Mouse (Mus musculus): ENCODE measurements around the gene 2810021J22Rik. TPM values are rescaled to one million over a fixed set of nuclear protein-coding genes. Genes with fewer than 3 reads are reported as not detected.
A peak's percentile ranks its signal among the peaks of the same experiment; 100 is the strongest.
"Not testable (repeated sequence)": the region's sequence is repeated elsewhere in the genome, so short reads cannot be mapped to it uniquely, and the experiment has no call there.

The 2810021J22Rik gene
- 1.7 and 1.9 TPM in 2 replicates for total RNA-seq (2017)

- peak; percentile 92 to 96 for ATAC-seq (replicated peaks in 1 of 2; ENCODE audit: insufficient read depth in 1 of 2, low FRiP score in 2 of 2, low TSS enrichment in 1 of 2, low read depth in 1 of 2, poor library complexity in 2 of 2, severe bottlenecking in 2 of 2)
Observed at GRCm38 (mm10) chr11:58867039-58867953, at the start of gene 2810021J22Rik. 2810021J22Rik (plus strand) TSS chr11:58867216.

DNA sequence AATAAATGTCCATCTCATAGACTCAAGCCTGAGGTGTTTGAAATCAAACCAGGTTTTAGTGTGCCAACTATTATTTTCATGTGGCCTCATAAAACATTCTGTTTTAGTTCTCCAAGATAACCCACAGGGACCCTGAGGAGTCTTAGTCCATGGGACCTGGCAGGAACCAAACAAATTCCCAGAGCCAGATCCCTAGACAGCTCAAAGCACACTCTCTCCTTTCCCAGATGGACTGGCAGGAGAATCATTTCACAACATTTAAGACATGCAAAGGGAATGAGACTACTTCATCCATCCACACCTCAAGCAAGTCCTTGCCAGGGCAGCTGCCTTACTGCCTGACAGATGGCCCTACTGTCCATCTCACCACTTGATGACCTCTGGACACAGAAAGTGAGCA lies 38.1 kb upstream of the 2810021J22Rik start, which contains the start of gene Olfr312:
TSS of gene Olfr312 (plus strand) at position 301 of the 400 bp plus-strand sequence.
- not testable (repeated sequence) for ATAC-seq (replicated peaks in 1 of 2; ENCODE audit: insufficient read depth in 1 of 2, low FRiP score in 2 of 2, low TSS enrichment in 1 of 2, low read depth in 1 of 2, poor library complexity in 2 of 2, severe bottlenecking in 2 of 2)

DNA sequence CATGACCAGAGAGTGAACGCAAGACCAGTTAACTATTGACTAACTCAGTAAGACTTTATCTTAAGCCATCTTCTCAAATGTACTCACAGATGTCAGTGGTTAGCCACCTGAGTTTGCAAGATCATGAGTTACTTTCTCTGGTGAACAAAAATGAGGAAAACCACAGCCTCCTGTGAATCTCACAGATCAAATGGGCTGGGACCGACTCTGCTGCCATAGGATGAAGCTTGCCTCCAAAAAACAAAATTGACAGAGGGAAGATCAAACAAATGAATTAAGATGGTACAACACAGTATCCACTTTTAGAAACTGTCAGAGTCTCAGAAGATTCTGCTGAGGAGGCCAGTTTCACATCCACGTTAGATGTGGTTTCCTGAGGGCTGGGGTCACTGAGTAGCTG lies 37.3 kb upstream of the 2810021J22Rik start:
- no peak for ATAC-seq (replicated peaks in 1 of 2; ENCODE audit: insufficient read depth in 1 of 2, low FRiP score in 2 of 2, low TSS enrichment in 1 of 2, low read depth in 1 of 2, poor library complexity in 2 of 2, severe bottlenecking in 2 of 2)

DNA sequence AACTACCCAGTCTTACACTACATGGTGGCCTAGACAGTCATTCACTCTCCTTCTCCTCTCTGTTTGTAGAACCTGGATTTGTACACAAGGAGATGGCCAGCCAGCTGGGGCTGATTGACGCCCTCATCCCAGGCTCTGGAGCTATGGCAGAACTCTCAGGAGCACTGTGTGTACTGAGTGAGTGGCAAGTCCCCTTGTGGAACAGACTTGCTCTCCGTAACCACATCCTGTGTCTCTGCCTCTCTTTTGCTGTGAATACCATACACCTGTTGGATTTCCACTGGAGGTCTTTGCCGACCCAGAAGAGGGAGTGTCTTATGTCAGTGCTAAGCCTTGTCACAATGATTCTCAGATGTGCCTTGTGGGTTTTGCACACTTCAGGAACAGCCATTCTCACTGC lies 34.5 kb upstream of the 2810021J22Rik start:
- not testable (repeated sequence) for ATAC-seq (replicated peaks in 1 of 2; ENCODE audit: insufficient read depth in 1 of 2, low FRiP score in 2 of 2, low TSS enrichment in 1 of 2, low read depth in 1 of 2, poor library complexity in 2 of 2, severe bottlenecking in 2 of 2)

GRCm38 (mm10) chr11:58838951-58839350 lies 28.1 kb upstream of the 2810021J22Rik start, which contains the start of gene Olfr311:
Olfr311 (plus strand) TSS chr11:58839251.
- not testable (repeated sequence) for ATAC-seq (replicated peaks in 1 of 2; ENCODE audit: insufficient read depth in 1 of 2, low FRiP score in 2 of 2, low TSS enrichment in 1 of 2, low read depth in 1 of 2, poor library complexity in 2 of 2, severe bottlenecking in 2 of 2)

- ATAC-seq (replicated peaks in 1 of 2; ENCODE audit: insufficient read depth in 1 of 2, low FRiP score in 2 of 2, low TSS enrichment in 1 of 2, low read depth in 1 of 2, poor library complexity in 2 of 2, severe bottlenecking in 2 of 2), result peak; percentile 98 to 99
Observed at GRCm38 (mm10) chr11:58846919-58847461, 20.0 kb upstream of the 2810021J22Rik start, which contains the start of gene Gm12258. Gm12258 (plus strand) TSS chr11:58847158.

DNA sequence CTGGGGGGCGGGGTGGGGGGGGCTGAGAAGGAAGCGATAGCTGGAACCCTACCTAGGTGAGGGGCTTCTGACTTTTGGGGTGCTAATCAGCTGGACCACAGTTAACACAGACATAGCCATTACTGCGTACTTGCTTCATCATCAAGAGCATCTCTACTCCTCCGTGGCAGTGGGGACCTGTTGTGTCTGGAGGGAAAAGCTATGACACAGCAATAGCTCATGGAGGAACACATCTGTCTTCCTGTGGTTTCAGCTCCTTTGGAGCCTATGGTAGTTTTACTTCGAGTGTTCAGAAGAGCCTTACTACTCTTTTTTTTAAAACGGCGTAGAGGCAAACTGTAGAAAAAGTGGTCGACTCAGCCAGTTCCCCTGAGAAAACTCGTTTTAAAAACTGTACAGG lies 19.4 kb upstream of the 2810021J22Rik start:
- peak in 1 of 2 experiments; percentile 29; a peak in 2 of 4 replicates for ATAC-seq (replicated peaks in 1 of 2; ENCODE audit: insufficient read depth in 1 of 2, low FRiP score in 2 of 2, low TSS enrichment in 1 of 2, low read depth in 1 of 2, poor library complexity in 2 of 2, severe bottlenecking in 2 of 2)

DNA sequence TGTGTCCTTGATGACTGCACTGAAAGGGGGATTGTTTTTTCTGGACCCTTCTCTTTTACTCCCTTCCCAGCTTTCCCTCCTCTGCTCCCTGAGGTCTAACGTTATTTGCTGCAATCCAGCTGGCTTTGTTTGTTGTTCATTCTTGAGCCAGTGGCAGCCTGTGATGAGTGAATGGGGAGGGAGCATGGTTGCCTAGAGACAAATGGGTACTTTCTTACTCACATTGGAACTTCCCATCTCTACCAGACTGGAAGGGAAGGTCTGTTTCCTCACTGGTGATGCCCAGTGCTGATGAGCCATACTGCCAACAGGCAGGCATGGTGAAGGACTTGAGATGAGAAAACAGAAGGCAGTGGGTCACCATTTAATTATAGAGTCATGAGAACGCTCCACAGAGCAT lies 17.3 kb upstream of the 2810021J22Rik start:
- no peak for ATAC-seq (replicated peaks in 1 of 2; ENCODE audit: insufficient read depth in 1 of 2, low FRiP score in 2 of 2, low TSS enrichment in 1 of 2, low read depth in 1 of 2, poor library complexity in 2 of 2, severe bottlenecking in 2 of 2)

GRCm38 (mm10) chr11:58860744-58861143 lies 6.3 kb upstream of the 2810021J22Rik start:
- no peak for ATAC-seq (replicated peaks in 1 of 2; ENCODE audit: insufficient read depth in 1 of 2, low FRiP score in 2 of 2, low TSS enrichment in 1 of 2, low read depth in 1 of 2, poor library complexity in 2 of 2, severe bottlenecking in 2 of 2)

DNA sequence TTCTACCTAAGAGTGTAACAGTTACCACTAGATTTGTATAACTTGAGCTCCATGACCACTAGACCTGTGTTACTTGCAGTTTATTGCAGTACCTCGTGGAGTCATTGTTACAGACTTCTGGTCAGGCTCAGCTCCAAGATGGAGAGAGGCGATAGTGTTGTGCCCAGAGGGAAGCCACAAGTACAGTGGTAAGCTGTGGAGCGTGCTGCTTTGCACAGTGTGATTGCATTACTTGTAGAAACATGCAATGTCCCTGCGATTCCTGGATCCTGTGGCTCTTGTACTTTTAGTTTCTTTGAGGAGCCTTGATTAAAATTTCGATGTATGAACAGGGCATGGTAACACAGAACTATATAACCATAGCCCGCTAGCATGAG lies 926 bp downstream of the 2810021J22Rik start:
- no peak for ATAC-seq (replicated peaks in 1 of 2; ENCODE audit: insufficient read depth in 1 of 2, low FRiP score in 2 of 2, low TSS enrichment in 1 of 2, low read depth in 1 of 2, poor library complexity in 2 of 2, severe bottlenecking in 2 of 2)

- no peak for ATAC-seq (replicated peaks in 1 of 2; ENCODE audit: insufficient read depth in 1 of 2, low FRiP score in 2 of 2, low TSS enrichment in 1 of 2, low read depth in 1 of 2, poor library complexity in 2 of 2, severe bottlenecking in 2 of 2)
Observed at GRCm38 (mm10) chr11:58870961-58871360, 3.9 kb downstream of the 2810021J22Rik start.

DNA sequence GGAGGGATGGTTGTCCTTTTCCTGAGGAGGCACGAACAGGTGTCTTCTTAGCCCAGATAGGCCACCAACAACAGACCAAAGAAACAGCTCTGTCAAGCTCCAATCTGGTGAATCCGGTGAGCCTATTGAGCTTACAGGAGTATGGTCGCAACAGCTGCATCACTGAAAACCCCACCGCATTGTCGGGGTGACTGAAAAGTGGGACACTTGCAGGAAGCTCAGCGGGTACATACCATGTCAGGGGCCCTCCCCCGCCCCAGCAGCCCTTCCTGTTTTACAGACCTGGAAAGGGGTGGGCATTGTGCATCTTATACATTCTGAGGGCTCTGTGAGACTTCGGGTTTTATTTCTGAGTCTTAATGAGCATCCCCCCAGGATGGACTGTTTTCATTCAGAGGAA lies 16.7 kb downstream of the 2810021J22Rik start:
- no peak for ATAC-seq (replicated peaks in 1 of 2; ENCODE audit: insufficient read depth in 1 of 2, low FRiP score in 2 of 2, low TSS enrichment in 1 of 2, low read depth in 1 of 2, poor library complexity in 2 of 2, severe bottlenecking in 2 of 2)

DNA sequence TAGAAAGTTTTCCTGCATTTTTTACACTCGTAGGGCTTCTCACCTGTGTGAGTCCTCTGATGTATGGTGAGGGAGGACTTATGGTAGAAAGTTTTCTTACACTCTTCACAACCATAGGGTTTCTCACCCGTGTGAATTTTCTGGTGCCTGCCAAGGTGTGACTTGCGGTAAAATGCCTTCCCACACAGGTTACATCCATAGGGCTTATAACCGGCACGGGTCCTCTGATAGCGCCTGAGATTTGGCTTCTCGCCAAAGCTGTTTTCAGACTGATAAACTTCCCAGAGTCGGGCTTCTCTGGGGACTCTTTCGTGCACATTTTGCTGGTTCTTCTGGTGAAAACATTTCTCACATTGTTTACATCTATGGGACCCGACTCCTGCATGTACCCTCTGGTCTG lies 23.5 kb downstream of the 2810021J22Rik start:
- ATAC-seq (replicated peaks in 1 of 2; ENCODE audit: insufficient read depth in 1 of 2, low FRiP score in 2 of 2, low TSS enrichment in 1 of 2, low read depth in 1 of 2, poor library complexity in 2 of 2, severe bottlenecking in 2 of 2), result no peak

DNA sequence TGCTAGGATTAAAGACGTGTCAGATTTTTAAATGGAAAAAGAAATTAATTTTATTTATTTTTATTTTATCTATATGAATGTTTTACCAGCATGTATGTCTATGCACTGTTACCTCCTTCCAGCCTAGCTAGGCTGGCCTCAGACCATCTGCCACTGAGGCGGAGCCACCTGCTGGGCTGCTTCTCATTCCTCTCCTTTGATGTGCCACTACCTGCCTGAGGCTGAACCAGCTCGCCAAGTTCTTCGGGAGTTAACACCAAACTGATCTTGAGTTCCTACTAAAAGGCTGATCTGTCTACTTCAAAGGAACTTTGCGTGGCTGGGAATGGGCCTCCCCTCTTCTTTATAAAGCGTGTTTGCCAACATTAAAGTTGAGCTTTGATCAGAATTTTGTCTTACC lies 27.4 kb downstream of the 2810021J22Rik start:
- ATAC-seq (replicated peaks in 1 of 2; ENCODE audit: insufficient read depth in 1 of 2, low FRiP score in 2 of 2, low TSS enrichment in 1 of 2, low read depth in 1 of 2, poor library complexity in 2 of 2, severe bottlenecking in 2 of 2), result no peak

DNA sequence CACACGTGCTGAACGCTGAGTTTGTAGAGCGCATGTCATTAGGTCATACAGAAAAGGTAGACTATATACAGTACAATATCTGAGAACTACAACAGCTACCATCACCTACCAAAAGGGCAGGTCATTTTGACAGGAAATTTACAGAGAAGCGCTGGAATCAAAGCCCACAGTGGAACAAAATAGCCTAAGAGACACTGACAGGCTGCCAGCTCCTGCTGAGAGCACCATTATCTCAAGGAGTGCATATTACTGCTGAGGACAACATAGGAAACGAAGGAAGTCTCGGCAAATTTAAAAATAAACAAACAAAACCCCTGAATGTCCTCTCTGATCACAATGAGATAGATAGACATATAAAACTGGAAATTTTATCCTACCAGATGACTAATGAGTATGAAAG lies 30.5 kb downstream of the 2810021J22Rik start:
- no peak for ATAC-seq (replicated peaks in 1 of 2; ENCODE audit: insufficient read depth in 1 of 2, low FRiP score in 2 of 2, low TSS enrichment in 1 of 2, low read depth in 1 of 2, poor library complexity in 2 of 2, severe bottlenecking in 2 of 2)

- no peak for ATAC-seq (replicated peaks in 1 of 2; ENCODE audit: insufficient read depth in 1 of 2, low FRiP score in 2 of 2, low TSS enrichment in 1 of 2, low read depth in 1 of 2, poor library complexity in 2 of 2, severe bottlenecking in 2 of 2)
Observed at GRCm38 (mm10) chr11:58901080-58901479, 34.1 kb downstream of the 2810021J22Rik start.

DNA sequence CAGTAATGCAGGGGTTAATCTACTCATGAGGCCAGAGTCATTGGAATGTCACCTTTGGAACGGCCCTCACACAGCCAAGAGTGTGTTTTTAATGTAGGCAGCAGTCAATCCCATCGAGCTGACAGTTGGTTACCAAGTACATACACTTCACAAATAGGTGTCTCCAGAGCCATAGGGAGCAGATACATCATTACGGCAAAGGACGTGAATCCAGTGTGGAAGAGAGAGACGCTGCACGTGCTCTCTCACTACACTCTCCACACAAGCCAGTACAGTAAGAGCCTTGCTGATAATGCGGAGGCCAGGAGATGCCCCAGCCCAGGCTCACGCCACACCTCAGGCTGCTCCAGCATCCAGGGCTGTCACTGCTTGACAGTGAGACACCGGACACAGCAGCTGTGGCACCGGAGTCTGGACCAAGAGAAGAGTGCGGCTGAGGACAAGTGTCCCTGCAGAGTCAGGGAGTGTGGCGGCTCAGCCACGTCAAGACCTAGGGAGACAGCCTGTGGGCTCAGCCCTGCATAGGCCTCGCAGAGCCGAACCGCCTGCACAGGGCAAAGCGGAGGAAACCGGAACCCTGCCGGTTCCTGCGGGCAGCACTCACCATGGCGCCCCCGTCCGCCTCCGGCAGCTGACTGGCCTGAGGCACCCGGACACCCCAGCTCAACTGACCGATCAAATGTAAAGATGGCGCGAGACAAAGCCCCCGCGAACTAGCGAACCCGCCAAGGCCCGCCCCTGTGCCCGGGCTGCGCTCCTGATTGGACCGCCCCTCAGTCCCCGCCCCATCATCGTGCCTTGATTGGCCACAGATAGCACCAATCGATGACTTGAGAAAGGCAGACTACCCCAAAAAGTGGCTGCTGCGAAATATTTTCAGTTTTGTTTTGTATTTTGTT lies 36.7 kb downstream of the 2810021J22Rik start, which contains the start of gene Zfp39:
TSS of gene Zfp39 (minus strand) at position 715 of the 899 bp plus-strand sequence.
- peak; percentile 95 to 98 for ATAC-seq (replicated peaks in 1 of 2; ENCODE audit: insufficient read depth in 1 of 2, low FRiP score in 2 of 2, low TSS enrichment in 1 of 2, low read depth in 1 of 2, poor library complexity in 2 of 2, severe bottlenecking in 2 of 2)
